Mouse (Mus musculus): ENCODE results near the gene B3gnt6.

B3gnt6 gene

DNA sequence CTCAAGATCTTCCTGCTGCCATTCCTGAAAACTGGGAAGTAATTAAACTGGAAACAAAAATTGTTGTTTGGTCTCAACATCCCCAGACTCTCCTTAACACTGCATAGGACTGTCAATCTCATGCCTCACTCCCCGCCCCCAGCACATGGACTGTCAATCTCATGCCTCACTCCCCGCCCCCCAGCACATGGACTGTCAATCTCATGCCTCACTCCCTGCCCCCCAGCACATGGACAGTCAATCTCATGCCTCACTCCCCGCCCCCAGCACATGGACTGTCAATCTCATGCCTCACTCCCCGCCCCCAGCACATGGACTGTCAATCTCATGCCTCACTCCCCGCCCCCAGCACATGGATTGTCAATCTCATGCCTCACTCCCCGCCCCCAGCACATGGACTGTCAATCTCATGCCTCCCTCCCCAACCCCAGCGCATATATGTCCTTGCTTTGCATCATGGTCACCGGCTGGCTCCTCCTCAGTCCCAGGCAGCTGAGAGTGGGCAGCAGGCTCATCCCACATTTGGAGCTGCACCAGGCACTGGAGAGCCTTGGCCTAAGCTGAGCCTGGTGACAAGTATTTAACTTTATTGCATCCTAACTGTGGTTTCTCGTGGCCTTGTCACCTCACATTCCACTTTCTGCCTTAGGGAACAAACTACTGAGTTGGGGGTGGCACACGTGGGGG is 50.4 kb downstream of the B3gnt6 start:
- DNase-seq: no peak

GRCm38 (mm10) chr7:98147766-98148165 is 51.5 kb downstream of the B3gnt6 start:
- DNase-seq: no peak

DNA sequence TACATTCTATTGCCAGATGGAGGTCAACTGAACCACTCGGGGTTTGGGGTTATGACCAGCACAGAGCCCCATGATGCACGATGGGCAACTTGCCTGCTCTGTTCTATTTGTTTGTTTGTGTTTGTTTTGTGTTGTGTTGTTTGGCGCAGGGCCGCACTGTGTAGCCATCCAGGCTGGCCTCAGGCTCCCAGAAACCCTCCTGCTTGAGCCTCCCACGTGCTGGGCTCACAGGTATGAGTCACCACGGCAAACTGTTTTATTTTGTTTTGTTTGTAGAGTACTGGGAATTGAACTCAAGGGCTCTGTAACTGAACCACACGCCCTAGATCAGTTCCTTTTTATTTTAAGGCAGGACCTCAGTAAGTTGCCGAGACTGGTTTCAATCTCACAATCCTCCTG is 52.8 kb downstream of the B3gnt6 start:
- DNase-seq: no peak

DNA sequence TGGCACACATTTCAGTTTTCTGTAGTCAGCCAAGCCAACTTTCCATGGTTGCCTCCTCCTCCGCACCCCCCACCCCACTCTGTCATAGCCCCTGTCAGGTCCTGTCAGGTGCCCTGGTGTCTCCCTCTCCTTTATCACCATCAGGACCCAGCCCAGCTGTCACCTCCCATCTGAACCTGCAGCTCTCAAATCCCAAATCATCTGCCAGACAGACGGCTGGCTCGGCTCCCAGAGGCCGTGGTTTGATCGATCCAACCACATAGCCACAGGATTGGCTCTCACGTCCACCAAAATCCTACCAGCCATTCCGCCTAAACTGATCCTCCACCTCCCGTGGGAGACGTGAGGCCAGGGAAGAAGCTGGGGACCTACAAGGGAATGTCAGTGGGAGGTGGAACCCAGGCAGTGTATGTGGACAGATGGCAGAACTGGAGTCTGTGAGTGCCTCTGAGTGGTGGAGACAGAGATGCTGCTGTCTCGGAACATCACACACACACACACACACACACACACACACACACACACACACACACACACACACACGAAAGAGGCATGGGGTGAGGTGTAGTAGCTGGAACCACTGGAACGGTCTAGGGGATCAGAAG is 53.3 kb downstream of the B3gnt6 start:
- DNase-seq: no peak

DNA sequence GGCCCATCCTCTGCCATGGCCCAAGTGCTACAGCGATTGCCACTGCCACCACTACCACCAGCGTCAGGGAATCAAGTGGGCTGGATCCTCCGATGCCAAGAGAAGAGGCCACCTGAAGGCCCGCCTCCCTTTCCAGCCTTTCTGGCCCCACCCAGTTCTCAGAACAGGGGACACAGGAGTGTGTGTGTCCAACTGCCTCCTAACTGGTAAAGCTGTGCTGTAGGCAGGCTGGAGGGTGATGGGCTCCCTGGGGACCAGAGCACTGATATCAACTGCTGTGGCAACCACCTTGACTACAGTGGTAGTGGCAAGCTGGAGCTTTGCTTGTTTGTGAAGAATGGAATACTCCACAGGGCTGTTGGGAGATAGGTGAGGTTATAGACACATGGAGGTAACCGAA is 53.9 kb downstream of the B3gnt6 start, which contains the start of gene Omp:
Gene Omp (minus strand): TSS at position 101 of the 400 bp plus-strand sequence.
- DNase-seq: no peak

- no peak for DNase-seq
Measured at GRCm38 (mm10) chr7:98142648-98143047, 56.6 kb downstream of the B3gnt6 start.
